Mouse (Mus musculus) central nervous system, embryonic 14 days (tissue): ENCODE data around the gene Tmem132c. TPM values are rescaled to one million over a fixed set of nuclear protein-coding genes. Genes with fewer than 3 reads are reported as not detected.

Experiments
- polyA plus RNA-seq: library from polyadenylated mRNA; depleted of rRNA; stranded (reverse); fragments of >200 nt; gene quantifications from 2 replicates; pipeline ENCODE4 v1.2.3, GENCODE M21; 2012; rRNA removed

Gene Tmem132c
- polyA plus RNA-seq, result 10.0 and 14.9 TPM in 2 replicates

DNA sequence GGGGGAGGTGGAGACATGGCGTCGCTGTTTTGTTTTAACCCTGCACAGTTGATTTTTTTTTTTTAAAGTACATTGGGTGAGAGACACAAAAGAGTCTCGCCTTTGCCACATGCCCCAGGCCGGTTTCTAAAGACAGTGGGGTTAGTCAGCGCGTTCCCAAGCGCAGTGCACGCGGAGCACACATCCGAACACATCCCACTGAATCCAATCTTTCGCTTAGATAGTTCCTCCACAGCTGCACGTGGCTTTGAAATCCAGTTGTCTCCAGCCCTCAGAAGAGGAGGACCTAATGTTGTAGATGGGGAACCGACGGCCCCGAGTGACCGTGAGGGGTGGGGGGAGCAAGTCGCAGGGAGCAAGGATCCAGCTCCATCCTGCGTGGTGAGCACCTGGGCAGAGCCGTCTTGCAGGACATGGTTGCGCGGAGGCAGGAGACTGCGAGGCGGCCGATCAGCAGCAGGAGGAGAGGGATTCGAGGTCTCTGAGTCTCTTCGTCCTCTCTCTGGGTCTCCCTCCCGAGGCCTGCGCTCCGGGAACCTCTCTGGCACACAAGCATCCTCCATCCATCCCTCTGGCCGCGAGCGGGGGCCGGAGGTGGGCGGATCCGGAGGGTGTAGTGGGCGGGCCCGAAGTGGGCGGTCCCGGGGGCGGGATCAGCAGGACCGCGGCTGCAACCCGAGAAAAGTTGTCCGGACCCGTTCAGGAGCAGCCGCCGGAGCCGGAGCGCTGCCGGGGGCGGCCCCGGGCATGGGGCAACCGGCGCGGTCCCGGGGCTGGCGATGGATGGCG, at the start of gene Tmem132c:
Tmem132c (plus strand) TSS at position 673 of the 789 bp plus-strand sequence.

